17 mouse cellular contexts compared by ENCODE assay signal in genomic region chr1:128459011-128459410, GRCm38 (mm10).
"Had no signal": no experiment of that assay in that cellular context is flagged by ENCODE, and none has a peak within 500 bp of the region (broad histone marks: within the 10 kb centered on the region; RNA-seq: fewer than 3 reads in every experiment).

No protein-coding gene starts in this region.

- DNase-seq: lung, adult 2 months; lung, postnatal 14 days; lung, postnatal 36 days; right cerebral cortex, postnatal 14 days; thymus, adult 2 months; thymus, postnatal 25 days; thymus, postnatal 4 days had no signal

- H3K27me3 ChIP-seq: lung, embryonic 15.5 days; megakaryocyte, embryonic 14.5 days; midbrain, embryonic 13.5 days; midbrain, embryonic 15.5 days; neural tube, embryonic 12.5 days; stomach, embryonic 15.5 days had no signal

- H3K4me1 ChIP-seq: midbrain, embryonic 15.5 days; stomach, embryonic 15.5 days had no signal

- H3K27ac ChIP-seq: lung, embryonic 15.5 days; macrophage; midbrain, embryonic 13.5 days; midbrain, embryonic 15.5 days; neural tube, embryonic 12.5 days; stomach, embryonic 15.5 days; stomach, postnatal 0 days had no signal

- H3K36me3 ChIP-seq: lung, embryonic 15.5 days; midbrain, embryonic 13.5 days; midbrain, embryonic 15.5 days; neural tube, embryonic 12.5 days; stomach, embryonic 15.5 days had no signal

- ATAC-seq: lung, postnatal 0 days; midbrain, embryonic 13.5 days; midbrain, embryonic 15.5 days had no signal

- H3K9ac ChIP-seq: lung, embryonic 15.5 days; midbrain, embryonic 13.5 days; midbrain, embryonic 15.5 days; neural tube, embryonic 12.5 days; stomach, embryonic 15.5 days had no signal

- H3K9me3 ChIP-seq: lung, embryonic 15.5 days; megakaryocyte, embryonic 14.5 days; midbrain, embryonic 13.5 days; midbrain, embryonic 15.5 days; neural tube, embryonic 12.5 days; stomach, embryonic 15.5 days had no signal

- H3K4me3 ChIP-seq: lung, embryonic 15.5 days; megakaryocyte, embryonic 14.5 days; midbrain, embryonic 13.5 days; midbrain, embryonic 15.5 days; neural tube, embryonic 12.5 days; stomach, embryonic 15.5 days had no signal

- H3K4me2 ChIP-seq: lung, embryonic 15.5 days; midbrain, embryonic 11.5 days; midbrain, embryonic 13.5 days; midbrain, embryonic 15.5 days; neural tube, embryonic 12.5 days; stomach, embryonic 15.5 days had no signal
